Comparison of ENCODE assay signal across 8 mouse cellular contexts in genomic region chr3:37421179-37421578, GRCm38 (mm10). TPM values are rescaled to one million over a fixed set of nuclear protein-coding genes. Genes with fewer than 3 reads are reported as not detected.
DNase-seq lines count a peak whose midpoint lies in the region; ATAC-seq and TF ChIP-seq lines count a peak whose summit lies in the region.

No protein-coding gene starts in this region.

- no peak for TF ChIP-seq EP300 in liver, postnatal 0 days (IDR thresholded peaks at IDR 0.05; ENCODE audit: low read depth)

- no peak for DNase-seq in heart, postnatal 36 days
- no peak for DNase-seq in forebrain, embryonic 14.5 days (ENCODE audit: low spot score)
- DNase-seq in liver, postnatal 0 days: no peak
- no peak for DNase-seq in spleen, postnatal 36 days (ENCODE audit: low spot score in 2 of 2)
- no peak for DNase-seq in cerebellum, postnatal 14 days
- no peak for DNase-seq in urinary bladder, postnatal 36 days (ENCODE audit: low spot score in 2 of 2)

- ATAC-seq in heart, embryonic 11.5 days (replicated peaks; ENCODE audit: insufficient number of reproducible peaks, low FRiP score, low TSS enrichment): no peak
- no peak for ATAC-seq in forebrain, embryonic 14.5 days
- ATAC-seq in liver, postnatal 0 days: no peak

- H3K4me1 ChIP-seq in heart, embryonic 11.5 days (ENCODE audit: control insufficient read depth, insufficient read depth, low read length): peaks cover 8% of the 10 kb centered on the region; the same call in 1 of the 2 replicates
- H3K4me1 ChIP-seq in E14TG2a.4 (replicated peaks; ENCODE audit: low read depth, low read length): peaks cover 36% of the 10 kb centered on the region
- no peaks in the 10 kb centered on the region; the same call in 1 of the 2 replicates for H3K4me1 ChIP-seq in forebrain, embryonic 14.5 days (ENCODE audit: control insufficient read depth, insufficient read depth, low read length)
- H3K4me1 ChIP-seq in liver, postnatal 0 days (ENCODE audit: insufficient read depth): peaks cover 19% of the 10 kb centered on the region

- TF ChIP-seq CTCF in E14TG2a.4 (conservative IDR thresholded peaks at IDR 0.05; ENCODE audit: low read length): no peak
- TF ChIP-seq CTCF in liver, postnatal 0 days (IDR thresholded peaks at IDR 0.05; ENCODE audit: low read depth): no peak

- 11% methylated on average over 3 of the region's 3 CpGs for WGBS in heart, embryonic 11.5 days (ENCODE audit: insufficient replicate concordance)
- 16% methylated on average over 3 of the region's 3 CpGs for WGBS in forebrain, embryonic 14.5 days
- WGBS in liver, postnatal 0 days (ENCODE audit: insufficient replicate concordance): 12% methylated on average over 3 of the region's 3 CpGs

- H3K27ac ChIP-seq in heart, embryonic 11.5 days (ENCODE audit: low read depth, low read length): no peak overlapping the region
- H3K27ac ChIP-seq in forebrain, embryonic 14.5 days (ENCODE audit: low read depth, low read length): no peak overlapping the region
- H3K27ac ChIP-seq in liver, postnatal 0 days (ENCODE audit: low read depth): peak overlapping the region; percentile 96

- intact Hi-C loops in heart, postnatal 36 days (cut with DNase I): loop anchor here (5.0 kb wide), 1 partner anchor 1061 kb away; the partner anchor contains the start of gene Ankrd50

- peak overlapping the region; percentile 88 for H3K4me3 ChIP-seq in heart, embryonic 11.5 days (ENCODE audit: low read depth, low read length)
- H3K4me3 ChIP-seq in E14TG2a.4 (replicated peaks; ENCODE audit: low read length): peak overlapping the region; percentile 93
- peak overlapping the region; percentile 87 for H3K4me3 ChIP-seq in forebrain, embryonic 14.5 days (ENCODE audit: low read depth, low read length)
- peak overlapping the region; percentile 99 for H3K4me3 ChIP-seq in liver, postnatal 0 days (ENCODE audit: low read depth, low read length)

- peak overlapping the region; percentile 78 for H3K9ac ChIP-seq in heart, embryonic 11.5 days (ENCODE audit: low read depth, low read length)
- H3K9ac ChIP-seq in forebrain, embryonic 14.5 days (ENCODE audit: low read length): peak overlapping the region; percentile 75
- H3K9ac ChIP-seq in liver, postnatal 0 days (replicated peaks): peak overlapping the region; percentile 92

- H3K4me2 ChIP-seq in heart, embryonic 11.5 days: peak overlapping the region; percentile 79
- H3K4me2 ChIP-seq in forebrain, embryonic 14.5 days (ENCODE audit: low read length): peak overlapping the region; percentile 86
- H3K4me2 ChIP-seq in liver, postnatal 0 days (ENCODE audit: low read depth, low read length): peak overlapping the region; percentile 92

- no peaks in the 10 kb centered on the region for H3K36me3 ChIP-seq in heart, embryonic 11.5 days (ENCODE audit: control insufficient read depth, insufficient read depth, low read length)
- peaks cover 32% of the 10 kb centered on the region for H3K36me3 ChIP-seq in E14TG2a.4 (ENCODE audit: insufficient read depth, low read length)
- peaks cover 4% of the 10 kb centered on the region for H3K36me3 ChIP-seq in forebrain, embryonic 14.5 days (ENCODE audit: control insufficient read depth, insufficient read depth, low read length)
- H3K36me3 ChIP-seq in liver, postnatal 0 days (replicated peaks; ENCODE audit: insufficient read depth, low read length): peaks cover 11% of the 10 kb centered on the region

- no peaks in the 10 kb centered on the region for H3K27me3 ChIP-seq in heart, embryonic 11.5 days (ENCODE audit: control insufficient read depth, insufficient read depth, low read length)
- no peaks in the 10 kb centered on the region for H3K27me3 ChIP-seq in E14TG2a.4 (ENCODE audit: insufficient read depth, low read length)
- H3K27me3 ChIP-seq in forebrain, embryonic 14.5 days (replicated peaks; ENCODE audit: control insufficient read depth, insufficient read depth, low read length): no peaks in the 10 kb centered on the region
- no peaks in the 10 kb centered on the region for H3K27me3 ChIP-seq in liver, postnatal 0 days (ENCODE audit: insufficient read depth, low read length)

- no peaks in the 10 kb centered on the region for H3K9me3 ChIP-seq in heart, embryonic 11.5 days (replicated peaks; ENCODE audit: control insufficient read depth, low read length)
- H3K9me3 ChIP-seq in E14TG2a.4 (ENCODE audit: low read length): no peaks in the 10 kb centered on the region
- no peaks in the 10 kb centered on the region for H3K9me3 ChIP-seq in forebrain, embryonic 14.5 days (replicated peaks; ENCODE audit: control insufficient read depth, low read length)
- no peaks in the 10 kb centered on the region for H3K9me3 ChIP-seq in liver, postnatal 0 days (ENCODE audit: low read length)

RNA-seq across cellular contexts. Expression of gene Nudt6, which starts 1.2 kb away (rescaled TPM):
- polyA plus RNA-seq in heart, embryonic 11.5 days (2014; fragmentation: Nextera tagmentation; extraction: Ambion mirVana): 8.2 and 13.2 TPM in 2 replicates
- total RNA-seq in heart, postnatal 36 days (2021): 10 to 100 TPM; 36.0 to 36.3 TPM
- 6.3 and 6.6 TPM in 2 replicates for polyA plus RNA-seq in forebrain, embryonic 14.5 days (2014; fragmentation: Nextera tagmentation; extraction: Ambion mirVana)
- 11.2 and 11.4 TPM in 2 replicates for polyA plus RNA-seq in liver, postnatal 0 days (2015; fragmentation: Nextera tagmentation; extraction: Ambion mirVana)

RNA-seq across cellular contexts. Expression of gene Spata5, which starts 1.5 kb away (rescaled TPM):
- 27.8 TPM in 2 replicates for polyA plus RNA-seq in heart, embryonic 11.5 days (2014; fragmentation: Nextera tagmentation; extraction: Ambion mirVana)
- total RNA-seq in heart, postnatal 36 days (2021): 10 to 100 TPM; 15.9 to 16.1 TPM
- polyA plus RNA-seq in forebrain, embryonic 14.5 days (2014; fragmentation: Nextera tagmentation; extraction: Ambion mirVana): 37.0 and 38.5 TPM in 2 replicates
- 10.1 and 13.8 TPM in 2 replicates for polyA plus RNA-seq in liver, postnatal 0 days (2015; fragmentation: Nextera tagmentation; extraction: Ambion mirVana)
